Mouse (Mus musculus) subcutaneous adipose tissue, adult 2 months (tissue): Measurements from ENCODE around the gene Trappc6b. TPM values are rescaled to one million over a fixed set of nuclear protein-coding genes. Genes with fewer than 3 reads are reported as not detected.

Experiments used
- polyA plus RNA-seq: library from polyadenylated mRNA; depleted of rRNA; stranded (reverse); fragments of >200 nt; gene quantifications from 2 replicates; pipeline ENCODE4 v1.2.3, GENCODE M21; 2012; ENCODE audit warnings: low replicate concordance; rRNA removed

Trappc6b gene
- polyA plus RNA-seq, result 83.7 and 122 TPM in 2 replicates

DNA sequence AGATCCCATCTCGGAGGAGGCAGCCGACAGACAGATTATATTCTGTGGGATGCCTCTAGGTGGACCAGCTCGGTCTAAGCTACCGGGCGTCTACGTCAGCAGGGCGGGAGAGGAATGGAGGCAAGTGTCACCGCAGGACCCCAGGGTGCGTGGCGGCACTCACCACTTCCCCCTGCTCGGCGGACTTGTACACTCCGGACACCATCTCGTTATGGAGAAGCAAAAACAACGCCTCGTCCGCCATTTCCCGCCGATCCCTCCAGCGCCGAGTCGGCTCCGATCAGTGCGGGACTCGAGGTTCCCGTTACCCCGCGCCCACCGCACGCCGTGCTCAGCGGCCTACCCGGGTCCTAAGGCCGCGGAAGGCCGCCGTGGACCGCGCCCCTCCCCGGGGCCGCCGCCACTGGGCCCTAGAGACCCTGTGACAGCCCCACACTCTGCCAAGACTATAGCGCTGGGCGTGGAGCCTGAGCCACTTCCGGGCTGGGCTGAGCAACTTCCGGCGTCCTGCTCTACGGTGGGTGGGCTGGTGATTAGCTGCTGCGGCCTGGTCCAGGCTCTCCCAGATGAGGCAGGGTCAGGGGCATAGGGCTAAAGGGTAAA is at the start of gene Trappc6b:
TSS of gene Trappc6b (minus strand) at position 480 of the 603 bp plus-strand sequence.

DNA sequence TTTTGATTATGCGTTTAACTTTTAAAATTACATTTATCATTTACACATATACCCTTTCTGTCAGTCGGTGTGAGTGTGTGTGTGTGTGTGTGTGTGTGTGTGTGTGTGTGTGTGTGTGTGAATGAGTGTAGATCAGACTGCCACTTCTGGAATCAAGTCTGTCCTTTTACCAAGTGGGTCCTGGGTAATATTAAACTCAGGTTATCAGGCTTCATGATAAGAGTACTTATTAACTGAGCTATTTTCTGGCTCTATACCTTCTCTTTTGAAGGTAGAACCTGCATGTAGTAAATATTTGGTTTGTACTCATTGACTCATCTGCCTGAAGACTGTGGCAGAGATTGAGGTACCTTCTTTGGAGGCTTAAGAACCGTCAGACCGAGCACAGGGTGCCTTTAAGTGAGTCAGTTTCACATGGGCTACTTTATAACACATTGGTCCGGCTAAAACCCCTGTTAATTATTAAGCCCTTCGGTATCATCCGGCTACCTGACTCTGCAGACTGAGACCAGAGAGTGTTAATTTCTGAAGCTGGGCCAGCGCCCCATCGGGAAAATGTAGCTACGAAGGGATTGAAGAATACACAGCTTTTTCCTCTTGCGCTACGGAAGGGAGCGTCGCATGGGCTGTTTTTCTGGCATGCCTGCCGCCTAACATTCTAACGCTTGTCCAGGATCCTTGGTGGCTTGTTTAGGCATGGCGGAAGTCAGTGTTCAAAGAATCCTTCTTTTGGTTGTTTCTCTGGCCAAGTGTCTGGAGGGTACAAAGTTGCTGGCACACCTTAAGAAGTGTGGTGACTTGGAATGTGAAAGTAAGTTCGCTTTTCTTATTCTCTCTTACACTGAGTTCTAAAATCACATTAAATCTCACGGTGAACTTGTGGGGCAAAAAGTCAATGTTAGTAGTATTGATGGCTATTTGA is 34.1 kb upstream of the Trappc6b start, which contains the start of gene Mia2:
TSS of gene Mia2 (plus strand) at position 696 of the 922 bp plus-strand sequence.

DNA sequence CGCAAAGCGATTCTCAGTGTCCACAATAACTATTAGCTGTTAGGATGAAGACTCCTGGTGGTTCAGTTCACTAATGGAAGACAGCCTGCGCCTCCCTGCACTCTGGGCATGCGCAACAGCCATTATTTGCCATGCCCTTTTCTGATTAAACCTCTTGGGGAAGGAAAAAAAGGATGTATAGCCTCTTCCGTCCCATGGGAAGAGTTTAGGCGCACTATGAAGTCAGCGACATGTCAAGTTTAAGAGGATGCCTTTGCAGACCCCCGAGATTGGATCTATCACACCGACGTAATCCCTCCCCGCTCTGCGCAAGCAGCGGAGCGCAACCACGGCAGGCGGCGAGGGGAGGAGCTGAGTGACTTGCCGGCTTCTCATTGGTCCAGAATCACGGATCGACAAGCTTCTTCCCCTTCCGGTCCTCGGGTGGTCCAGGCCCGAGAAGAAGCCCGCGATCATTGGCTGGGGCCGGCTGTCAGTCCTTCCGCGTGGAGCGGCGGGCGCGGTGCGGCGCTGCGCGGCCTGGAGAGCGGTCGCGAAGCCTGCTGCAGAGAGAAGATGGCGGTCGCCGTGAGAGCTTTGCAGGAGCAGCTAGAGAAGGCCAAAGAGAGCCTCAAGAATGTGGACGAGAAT is 5.3 kb upstream of the Trappc6b start, which contains the start of gene Pnn:
TSS of gene Pnn (plus strand) at position 437 of the 630 bp plus-strand sequence.

DNA sequence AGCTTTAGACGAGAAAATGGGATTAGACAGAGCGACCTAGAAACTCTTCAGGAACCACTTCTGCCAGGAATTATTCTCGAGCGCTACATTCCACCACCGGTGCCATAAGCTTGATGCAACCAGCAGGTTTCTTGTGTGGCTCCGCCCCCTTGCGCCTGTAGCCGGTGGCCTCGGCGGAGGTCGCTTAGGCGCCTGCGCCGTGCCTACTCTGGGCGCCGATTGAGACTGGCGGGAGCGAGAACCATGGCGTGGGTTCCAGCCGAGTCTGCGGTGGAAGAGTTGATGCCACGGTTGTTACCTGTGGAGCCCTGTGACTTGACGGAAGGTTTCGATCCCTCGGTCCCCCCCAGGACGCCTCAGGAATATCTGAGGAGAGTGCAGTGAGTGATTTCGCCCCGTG is 48.0 kb downstream of the Trappc6b start, which contains the start of gene Gemin2:
TSS of gene Gemin2 (plus strand) at position 160 of the 400 bp plus-strand sequence.

DNA sequence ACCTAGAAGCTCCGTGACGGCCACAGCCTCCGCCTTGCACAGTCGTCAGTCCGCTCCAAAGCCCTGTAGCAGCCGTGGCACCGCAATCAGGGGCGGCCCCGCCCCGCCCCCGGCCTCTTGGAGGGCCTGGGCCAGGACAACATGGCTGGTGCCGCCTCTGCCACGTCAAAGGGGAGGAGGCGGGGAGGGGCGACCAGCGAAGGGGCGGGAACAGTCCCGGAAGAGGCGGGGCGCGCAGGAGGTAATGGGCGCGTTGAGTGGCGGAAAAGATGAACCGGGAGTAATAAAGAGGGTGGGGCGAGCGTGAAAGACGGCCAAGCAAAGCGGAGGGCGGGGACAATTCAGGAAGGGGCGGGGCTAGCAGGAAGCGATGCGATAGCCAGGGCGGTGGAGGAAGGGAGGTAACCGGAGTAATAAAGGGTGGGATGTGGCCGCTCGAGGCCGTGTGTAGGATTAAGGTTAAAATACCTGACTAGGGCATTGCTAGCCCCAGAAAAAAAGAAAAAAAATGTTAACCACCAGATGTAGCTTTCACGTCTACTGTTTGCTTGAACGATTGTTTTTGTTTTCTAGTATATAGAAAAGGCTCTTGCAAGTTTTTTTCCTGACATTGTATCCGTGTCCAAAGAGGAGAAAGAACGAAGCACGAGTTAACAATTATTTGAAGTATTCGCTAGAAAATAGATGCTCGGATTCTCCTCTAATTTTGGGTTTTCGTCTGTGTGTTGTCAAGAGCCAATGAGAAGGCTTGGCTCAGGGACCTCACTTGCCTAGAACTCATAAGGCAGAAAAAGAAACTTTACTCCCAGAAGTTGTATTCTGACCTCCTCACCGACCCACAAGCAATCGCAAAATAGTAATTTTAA is 49.2 kb downstream of the Trappc6b start, which contains the start of gene Sec23a:
TSS of gene Sec23a (minus strand) at position 174 of the 866 bp plus-strand sequence.

Other genes with a start within 250 kb of the Trappc6b start
- 27.7 and 34.3 TPM in 2 replicates for gene Sec23a, start 49.5 kb downstream of the Trappc6b start, polyA plus RNA-seq
- gene Gemin2, start 48.1 kb downstream of the Trappc6b start, polyA plus RNA-seq, result 1.7 and 4.1 TPM in 2 replicates
- gene Pnn, start 5.4 kb upstream of the Trappc6b start, polyA plus RNA-seq, result 8.5 and 16.6 TPM in 2 replicates
- gene Mia2, start 34.3 kb upstream of the Trappc6b start, polyA plus RNA-seq, result 41.4 and 47.6 TPM in 2 replicates
- 11.6 and 12.8 TPM in 2 replicates for gene Fbxo33, start 158.3 kb upstream of the Trappc6b start, polyA plus RNA-seq